Mouse (Mus musculus): Measurements from ENCODE around the gene Tead3. TPM values are rescaled to one million over a fixed set of nuclear protein-coding genes. Genes with fewer than 3 reads are reported as not detected.
A peak's percentile ranks its signal among the peaks of the same experiment; 100 is the strongest.

The Tead3 gene
- polyA plus RNA-seq, 1 experiment = 15.7 TPM

DNA sequence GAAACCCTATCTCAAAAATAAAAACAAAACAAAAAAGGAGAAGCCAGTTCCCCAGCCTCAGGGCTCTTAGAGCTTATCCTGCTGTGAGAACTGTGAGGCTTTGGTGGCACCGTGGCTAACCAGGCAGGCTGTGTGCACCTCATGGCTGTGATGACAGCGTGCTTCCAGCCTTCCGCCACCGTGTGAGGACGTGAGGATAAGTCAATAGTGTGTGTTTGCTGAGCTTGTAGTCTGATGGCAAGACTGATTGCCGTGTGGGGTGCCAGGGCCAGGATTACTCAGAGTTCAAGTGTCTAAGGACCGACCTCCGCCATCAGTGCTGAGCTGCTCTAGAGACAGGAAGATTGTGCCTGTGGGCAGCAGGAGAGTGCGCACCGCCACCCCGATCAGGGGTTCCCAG, 59.9 kb downstream of the Tead3 start:
- Histone ChIP-seq H3K36me3 (ENCODE audit: control insufficient read depth, insufficient read depth, low read length) (no peaks in the 10 kb centered on the region), H3K4me3 (ENCODE audit: insufficient read depth, low read depth, low read length) (no peak overlapping the region), H3K4me1 (ENCODE audit: control insufficient read depth, insufficient read depth, low read length) (peaks cover 30% of the 10 kb centered on the region), H3K27ac (ENCODE audit: insufficient read depth, low read depth, low read length) (no peak overlapping the region), H3K27me3 (replicated peaks; ENCODE audit: control insufficient read depth, insufficient read depth, low read length) (no peaks in the 10 kb centered on the region)
- TF ChIP-seq POLR2A (IDR thresholded peaks at IDR 0.05; ENCODE audit: low read depth, low read length) (no peak), CTCF (conservative IDR thresholded peaks at IDR 0.05; ENCODE audit: insufficient read depth, insufficient read length, low read depth, low read length) (no peak)
- WGBS = 81% methylated on average over 11 of the region's 11 CpGs
- DNase-seq = no peak

DNA sequence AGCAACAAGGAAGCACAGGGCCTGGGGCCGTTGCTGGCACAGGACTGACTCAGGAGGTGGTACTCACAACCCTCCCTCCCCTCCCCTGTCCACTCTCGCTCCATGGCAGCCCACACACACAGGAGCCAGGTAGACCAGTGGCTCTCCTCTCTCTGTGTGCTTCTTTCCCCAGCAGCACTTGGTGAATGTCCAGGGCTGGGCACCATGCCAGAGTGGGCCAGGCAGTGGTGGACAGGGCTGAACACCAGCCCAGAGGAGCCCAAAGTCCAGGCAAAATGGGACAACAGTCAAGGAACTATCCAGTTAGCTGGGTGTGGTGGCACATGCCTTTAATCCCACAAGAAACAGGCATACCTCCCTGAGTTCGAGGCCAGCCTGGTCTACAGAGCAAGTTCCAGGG, 60.4 kb downstream of the Tead3 start:
- Histone ChIP-seq H3K4me3 (ENCODE audit: insufficient read depth, low read depth, low read length) (no peak overlapping the region), H3K27me3 (replicated peaks; ENCODE audit: control insufficient read depth, insufficient read depth, low read length) (no peaks in the 10 kb centered on the region), H3K36me3 (ENCODE audit: control insufficient read depth, insufficient read depth, low read length) (no peaks in the 10 kb centered on the region), H3K4me1 (ENCODE audit: control insufficient read depth, insufficient read depth, low read length) (peaks cover 33% of the 10 kb centered on the region), H3K27ac (ENCODE audit: insufficient read depth, low read depth, low read length) (no peak overlapping the region)
- 35% methylated on average over 3 of the region's 3 CpGs for WGBS
- peak; percentile 96 for DNase-seq
- TF ChIP-seq CTCF (conservative IDR thresholded peaks at IDR 0.05; ENCODE audit: insufficient read depth, insufficient read length, low read depth, low read length) = no peak
- TF ChIP-seq POLR2A (IDR thresholded peaks at IDR 0.05; ENCODE audit: low read depth, low read length) = no peak

DNA sequence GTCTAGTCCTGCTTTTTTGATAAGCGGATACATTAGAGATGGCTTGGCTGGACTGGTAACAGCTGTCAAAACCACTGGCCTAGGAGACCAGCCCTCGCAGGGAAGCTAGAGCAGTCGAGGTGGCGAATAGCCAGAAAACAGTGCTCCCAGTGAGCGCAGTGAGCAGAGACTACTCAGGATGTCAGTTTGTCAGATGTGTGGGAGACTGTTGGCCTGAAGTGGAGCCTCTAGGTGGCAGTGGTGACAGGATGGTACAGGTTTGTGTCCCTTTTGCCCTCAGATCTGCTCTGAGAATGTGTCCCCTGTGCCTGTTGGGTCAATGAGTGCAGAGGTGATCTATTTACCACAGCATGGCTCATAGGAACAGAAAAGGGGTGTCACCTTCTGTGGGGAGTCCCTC, 62.6 kb downstream of the Tead3 start:
- peaks cover 39% of the 10 kb centered on the region for H3K4me1 ChIP-seq (ENCODE audit: control insufficient read depth, insufficient read depth, low read length)
- no peak overlapping the region for H3K27ac ChIP-seq (ENCODE audit: insufficient read depth, low read depth, low read length)
- no peaks in the 10 kb centered on the region for H3K27me3 ChIP-seq (replicated peaks; ENCODE audit: control insufficient read depth, insufficient read depth, low read length)
- DNase-seq = no peak
- WGBS = 53% methylated on average over 5 of the region's 5 CpGs
- H3K36me3 ChIP-seq (ENCODE audit: control insufficient read depth, insufficient read depth, low read length) = no peaks in the 10 kb centered on the region
- no peak overlapping the region for H3K4me3 ChIP-seq (ENCODE audit: insufficient read depth, low read depth, low read length)
- TF ChIP-seq CTCF (conservative IDR thresholded peaks at IDR 0.05; ENCODE audit: insufficient read depth, insufficient read length, low read depth, low read length) (peak; percentile 58), POLR2A (IDR thresholded peaks at IDR 0.05; ENCODE audit: low read depth, low read length) (no peak)

DNA sequence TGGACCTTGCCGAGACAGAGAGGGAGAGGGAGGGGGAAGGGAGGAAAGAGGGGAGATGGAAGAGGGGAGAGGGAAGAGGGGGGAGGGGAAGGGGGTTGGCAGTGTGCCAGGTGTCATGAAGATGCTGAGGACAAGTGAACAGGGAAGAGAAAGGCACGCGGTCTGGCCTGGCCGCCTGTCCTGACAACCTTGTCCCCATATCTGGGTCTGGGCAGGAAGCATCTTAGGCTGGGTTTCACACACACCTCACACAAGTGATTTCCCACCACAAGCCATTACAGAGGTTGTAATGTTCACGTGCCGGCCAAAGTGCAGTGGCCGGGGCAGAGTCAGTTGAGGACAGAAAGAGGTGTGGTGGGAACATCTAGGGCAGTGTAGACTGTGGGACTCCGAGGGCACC, 63.0 kb downstream of the Tead3 start:
- TF ChIP-seq POLR2A (IDR thresholded peaks at IDR 0.05; ENCODE audit: low read depth, low read length) = no peak
- no peak for TF ChIP-seq CTCF (conservative IDR thresholded peaks at IDR 0.05; ENCODE audit: insufficient read depth, insufficient read length, low read depth, low read length)
- no peak overlapping the region for H3K27ac ChIP-seq (ENCODE audit: insufficient read depth, low read depth, low read length)
- no peak overlapping the region for H3K4me3 ChIP-seq (ENCODE audit: insufficient read depth, low read depth, low read length)
- peaks cover 43% of the 10 kb centered on the region for H3K4me1 ChIP-seq (ENCODE audit: control insufficient read depth, insufficient read depth, low read length)
- WGBS = 38% methylated on average over 8 of the region's 8 CpGs
- DNase-seq = peak; percentile 81
- no peaks in the 10 kb centered on the region for H3K36me3 ChIP-seq (ENCODE audit: control insufficient read depth, insufficient read depth, low read length)
- no peaks in the 10 kb centered on the region for H3K27me3 ChIP-seq (replicated peaks; ENCODE audit: control insufficient read depth, insufficient read depth, low read length)

DNA sequence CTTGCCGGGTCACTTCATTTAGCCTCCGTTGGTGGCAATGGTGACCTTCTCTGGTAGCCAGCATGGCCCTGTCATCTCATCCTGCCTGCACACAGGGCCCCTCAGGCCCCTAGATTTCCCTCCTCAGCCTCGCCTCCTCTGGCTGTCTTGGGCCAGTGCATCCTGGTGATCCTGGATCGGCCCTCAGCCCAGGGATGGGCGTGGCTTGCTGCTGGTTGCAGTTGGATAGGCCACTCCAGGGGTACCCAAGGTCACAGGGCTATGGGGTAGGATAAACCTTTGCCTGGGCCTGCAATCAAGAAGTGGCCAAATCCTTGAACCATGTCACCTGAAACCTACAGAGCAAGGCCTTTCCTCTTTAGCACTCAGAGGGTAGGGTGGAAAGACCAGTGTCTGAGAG, 63.7 kb downstream of the Tead3 start:
- Histone ChIP-seq H3K4me3 (ENCODE audit: insufficient read depth, low read depth, low read length) (no peak overlapping the region), H3K4me1 (ENCODE audit: control insufficient read depth, insufficient read depth, low read length) (peaks cover 45% of the 10 kb centered on the region), H3K27ac (ENCODE audit: insufficient read depth, low read depth, low read length) (no peak overlapping the region), H3K27me3 (replicated peaks; ENCODE audit: control insufficient read depth, insufficient read depth, low read length) (no peaks in the 10 kb centered on the region), H3K36me3 (ENCODE audit: control insufficient read depth, insufficient read depth, low read length) (no peaks in the 10 kb centered on the region)
- DNase-seq = peak; percentile 68
- 34% methylated on average over 5 of the region's 5 CpGs for WGBS
- no peak for TF ChIP-seq CTCF (conservative IDR thresholded peaks at IDR 0.05; ENCODE audit: insufficient read depth, insufficient read length, low read depth, low read length)
- TF ChIP-seq POLR2A (IDR thresholded peaks at IDR 0.05; ENCODE audit: low read depth, low read length) = no peak

DNA sequence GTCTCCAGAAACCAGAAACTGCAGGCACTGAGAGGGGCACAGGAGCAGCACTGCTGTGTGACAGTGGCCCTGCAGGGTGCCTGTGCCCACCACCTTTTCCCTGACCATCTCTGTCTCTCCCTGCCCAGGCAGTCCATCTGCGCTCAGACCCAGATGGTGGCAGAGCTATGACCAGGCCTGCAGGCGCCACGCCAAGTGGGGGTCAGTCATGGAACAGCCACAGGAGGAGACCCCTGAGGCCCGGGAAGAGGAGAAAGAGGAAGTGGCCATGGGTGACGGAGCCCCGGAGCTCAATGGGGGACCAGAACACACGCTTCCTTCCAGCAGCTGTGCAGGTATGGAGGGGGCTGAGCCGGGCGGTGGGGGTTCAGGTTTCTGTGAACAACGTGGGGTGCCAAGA, 64.5 kb downstream of the Tead3 start:
- Histone ChIP-seq H3K36me3 (ENCODE audit: control insufficient read depth, insufficient read depth, low read length) (no peaks in the 10 kb centered on the region), H3K4me3 (ENCODE audit: insufficient read depth, low read depth, low read length) (no peak overlapping the region), H3K27me3 (replicated peaks; ENCODE audit: control insufficient read depth, insufficient read depth, low read length) (no peaks in the 10 kb centered on the region), H3K27ac (ENCODE audit: insufficient read depth, low read depth, low read length) (no peak overlapping the region), H3K4me1 (ENCODE audit: control insufficient read depth, insufficient read depth, low read length) (peaks cover 54% of the 10 kb centered on the region)
- TF ChIP-seq CTCF (conservative IDR thresholded peaks at IDR 0.05; ENCODE audit: insufficient read depth, insufficient read length, low read depth, low read length) (no peak), POLR2A (IDR thresholded peaks at IDR 0.05; ENCODE audit: low read depth, low read length) (no peak)
- 69% methylated on average over 10 of the region's 10 CpGs for WGBS
- DNase-seq = no peak

DNA sequence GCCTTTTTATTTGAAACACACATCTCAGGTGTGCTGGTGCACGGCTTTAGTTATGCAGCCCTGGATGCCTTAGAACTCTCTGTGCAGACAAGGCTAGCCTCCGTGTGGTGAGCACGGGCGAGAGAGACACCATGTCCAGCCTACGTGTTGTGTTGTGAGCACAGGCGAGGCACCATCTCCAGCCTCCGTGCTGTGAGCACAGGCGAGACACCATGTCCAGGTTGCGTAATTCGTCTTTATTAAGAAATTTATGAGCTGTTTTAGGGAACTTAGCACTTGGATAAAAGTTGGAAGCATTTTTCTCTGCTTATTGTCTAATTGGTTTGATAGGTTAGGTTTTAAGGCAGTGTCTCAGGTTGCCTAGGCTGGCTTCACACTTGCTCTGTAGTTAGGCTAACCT, 67.4 kb downstream of the Tead3 start:
- Histone ChIP-seq H3K27me3 (replicated peaks; ENCODE audit: control insufficient read depth, insufficient read depth, low read length) (no peaks in the 10 kb centered on the region), H3K27ac (ENCODE audit: insufficient read depth, low read depth, low read length) (peak overlapping the region; percentile 2; the same call in 1 of the 2 replicates), H3K4me1 (ENCODE audit: control insufficient read depth, insufficient read depth, low read length) (peaks cover 66% of the 10 kb centered on the region), H3K4me3 (ENCODE audit: insufficient read depth, low read depth, low read length) (no peak overlapping the region), H3K36me3 (ENCODE audit: control insufficient read depth, insufficient read depth, low read length) (no peaks in the 10 kb centered on the region)
- TF ChIP-seq POLR2A (IDR thresholded peaks at IDR 0.05; ENCODE audit: low read depth, low read length) (no peak), CTCF (conservative IDR thresholded peaks at IDR 0.05; ENCODE audit: insufficient read depth, insufficient read length, low read depth, low read length) (no peak)
- no peak for DNase-seq
- WGBS = 53% methylated on average over 10 of the region's 10 CpGs
